Mouse (Mus musculus) heart, postnatal 4 days (tissue): ENCODE data around the gene Gm13089. TPM values are rescaled to one million over a fixed set of nuclear protein-coding genes. Genes with fewer than 3 reads are reported as not detected.
"Not testable (repeated sequence)": the region's sequence is repeated elsewhere in the genome, so short reads cannot be mapped to it uniquely, and the experiment has no call there.

Source experiments
- DNase-seq: peaks from one replicate; pipeline ENCODE4 v3.0.0; 2021
- total RNA-seq, 2 experiments: library from RNA; stranded (reverse); gene quantifications; 2 replicates each; pipeline ENCODE4 v1.2.3; 2021

Gm13089 gene
- not detected for total RNA-seq

GRCm38 (mm10) chr4:143702611-143703010 lies at the start of gene Gm13089:
Gm13089 (minus strand) TSS chr4:143702711.
- no peak for DNase-seq

- no peak for DNase-seq
These were observed 16.6 kb upstream of the Gm13089 start, which contains the start of gene Gm13078 for GRCm38 (mm10) chr4:143719155-143719554. Gm13078 (plus strand) TSS chr4:143719455.

- not testable (repeated sequence) for DNase-seq
These were observed 45.4 kb downstream of the Gm13089 start, which contains the start of gene Gm13088 for GRCm38 (mm10) chr4:143657146-143657545. Gm13088 (minus strand) TSS chr4:143657246.

Other genes starting within 250 kb of the Gm13089 start
- not detected for gene Gm13043, start 191.4 kb downstream of the Gm13089 start, total RNA-seq
- gene Gm13040, start 166.8 kb downstream of the Gm13089 start, total RNA-seq = not detected
- not detected for gene BC080695, start 151.0 kb downstream of the Gm13089 start, total RNA-seq
- gene Gm13057, start 151.0 kb downstream of the Gm13089 start, total RNA-seq = not detected
- not detected for gene Gm13083, start 87.7 kb downstream of the Gm13089 start, total RNA-seq
- not detected for gene Gm13088, start 45.5 kb downstream of the Gm13089 start, total RNA-seq
- gene Gm13078, start 16.7 kb upstream of the Gm13089 start, total RNA-seq = not detected
- not detected for gene Gm13023, start 86.6 kb upstream of the Gm13089 start, total RNA-seq
- not detected for gene Gm13084, start 113.4 kb upstream of the Gm13089 start, total RNA-seq
- gene Gm13103, start 143.8 kb upstream of the Gm13089 start, total RNA-seq = not detected
- not detected for gene Pramef6, start 197.7 kb upstream of the Gm13089 start, total RNA-seq
- gene Pramef25, start 248.3 kb upstream of the Gm13089 start, total RNA-seq = not detected